Mouse (Mus musculus) spleen, adult 2 months (tissue): Measurements from ENCODE around the gene Pdcd11.

ENCODE experiments used
- CTCF ChIP-seq: fragments of 200-500 bp; IDR thresholded peaks from 2 replicates; pipeline ENCODE4 v1.5.1; 2011; ENCODE audit warnings: mild to moderate bottlenecking, inconsistent platforms; ENCODE audit not compliant: insufficient read depth, insufficient read length, insufficient replicate concordance; ENCODE audit errors: extremely low read depth
- POLR2A ChIP-seq: fragments of 200-500 bp; IDR thresholded peaks from 2 replicates; pipeline ENCODE4 v1.6.1; 2011; ENCODE audit warnings: low read depth, low read length, inconsistent platforms

DNA sequence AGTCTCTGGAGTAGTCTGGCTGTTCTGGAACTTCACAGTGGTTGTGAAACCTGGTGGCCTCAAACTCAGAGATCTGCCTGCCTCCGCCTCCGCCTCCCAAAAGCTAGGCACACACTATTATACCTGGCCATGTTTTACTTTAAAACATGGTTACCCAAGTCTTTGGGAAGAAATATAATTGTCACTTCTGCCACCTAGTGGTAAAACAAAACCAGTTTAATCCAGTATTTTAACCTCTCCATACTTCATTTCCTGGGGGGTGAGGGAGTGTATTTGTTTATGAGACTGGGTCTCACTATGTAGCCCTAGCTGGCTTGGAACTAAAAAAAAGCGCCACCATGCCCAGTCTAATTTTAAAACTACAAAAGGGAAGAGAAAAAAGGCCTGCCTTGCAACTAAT, 47.0 kb upstream of the Pdcd11 start:
- TF ChIP-seq CTCF (no peak), POLR2A (no peak)
